Mouse (Mus musculus) lung, postnatal 14 days (tissue): Measurements from ENCODE around the gene Mif.
"Not testable (repeated sequence)": the region's sequence is repeated elsewhere in the genome, so short reads cannot be mapped to it uniquely, and the experiment has no call there.

Experiments used
- DNase-seq: peaks from one replicate; pipeline ENCODE4 v3.0.0; 2021

Mif gene

GRCm38 (mm10) chr10:75872915-75873542 lies 13.0 kb upstream of the Mif start:
- peak; percentile 75 for DNase-seq

DNA sequence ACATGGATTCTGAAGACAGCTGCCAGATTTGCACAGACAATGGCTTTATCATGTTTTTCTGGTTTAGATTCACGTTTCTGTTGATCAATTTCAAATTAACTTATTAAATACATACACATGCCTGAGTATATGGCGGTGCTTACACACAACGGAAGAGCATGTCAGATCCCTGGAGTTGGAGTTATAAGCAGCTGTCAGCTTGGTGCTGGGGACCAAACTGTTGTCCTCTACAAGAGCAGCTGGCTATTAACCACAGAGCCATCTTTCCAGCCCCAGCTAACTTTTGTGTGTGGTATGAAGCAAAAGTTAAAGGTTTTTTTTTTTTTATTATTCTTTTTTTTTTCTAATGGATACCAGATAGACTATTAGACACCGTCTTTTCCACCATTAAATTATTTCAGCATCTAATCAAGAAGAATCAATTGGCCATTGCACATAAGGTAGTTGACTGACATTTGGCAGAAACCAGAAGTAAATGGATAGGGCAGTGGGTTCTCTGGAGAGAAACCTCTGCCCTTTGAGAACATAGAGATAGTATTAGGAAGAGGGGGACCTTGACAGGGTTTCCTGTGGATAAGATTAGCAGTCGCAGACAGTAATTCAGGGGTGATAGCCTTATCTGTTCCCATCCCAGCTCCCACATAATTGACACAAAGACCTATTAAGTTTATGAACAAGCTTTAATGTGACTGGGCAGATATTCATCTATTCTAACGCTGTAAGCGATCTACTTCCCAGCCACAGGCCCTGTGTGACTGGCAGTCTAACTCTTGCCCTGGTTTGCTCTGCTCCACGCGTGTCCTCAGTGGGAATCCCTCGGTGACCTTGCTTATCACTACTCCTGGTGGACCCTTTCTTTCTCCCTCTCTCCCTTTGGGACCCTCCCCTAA lies 12.2 kb upstream of the Mif start:
- no peak for DNase-seq

DNA sequence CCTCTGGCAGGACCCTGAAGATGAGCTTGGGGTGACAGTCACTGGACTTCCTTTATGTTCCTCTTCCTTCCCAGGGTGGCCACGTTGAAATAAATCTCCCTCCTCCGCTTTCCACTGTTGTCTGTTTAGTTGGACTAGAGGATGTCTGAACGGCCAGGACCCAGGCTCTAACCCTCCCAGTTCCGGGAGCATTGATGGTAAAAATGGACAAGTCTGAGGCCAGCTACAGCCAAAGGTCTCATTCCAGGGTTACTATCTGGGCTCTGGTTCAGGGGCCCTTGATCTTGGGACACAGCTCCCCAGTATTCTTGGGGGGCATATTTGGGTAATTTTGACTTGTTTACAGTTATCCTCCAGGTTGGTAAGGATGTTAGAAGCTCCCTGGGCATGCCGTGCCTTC lies 1.5 kb upstream of the Mif start:
- DNase-seq, result no peak

- no peak for DNase-seq
Observed at GRCm38 (mm10) chr10:75860746-75861145, 706 bp upstream of the Mif start.

DNA sequence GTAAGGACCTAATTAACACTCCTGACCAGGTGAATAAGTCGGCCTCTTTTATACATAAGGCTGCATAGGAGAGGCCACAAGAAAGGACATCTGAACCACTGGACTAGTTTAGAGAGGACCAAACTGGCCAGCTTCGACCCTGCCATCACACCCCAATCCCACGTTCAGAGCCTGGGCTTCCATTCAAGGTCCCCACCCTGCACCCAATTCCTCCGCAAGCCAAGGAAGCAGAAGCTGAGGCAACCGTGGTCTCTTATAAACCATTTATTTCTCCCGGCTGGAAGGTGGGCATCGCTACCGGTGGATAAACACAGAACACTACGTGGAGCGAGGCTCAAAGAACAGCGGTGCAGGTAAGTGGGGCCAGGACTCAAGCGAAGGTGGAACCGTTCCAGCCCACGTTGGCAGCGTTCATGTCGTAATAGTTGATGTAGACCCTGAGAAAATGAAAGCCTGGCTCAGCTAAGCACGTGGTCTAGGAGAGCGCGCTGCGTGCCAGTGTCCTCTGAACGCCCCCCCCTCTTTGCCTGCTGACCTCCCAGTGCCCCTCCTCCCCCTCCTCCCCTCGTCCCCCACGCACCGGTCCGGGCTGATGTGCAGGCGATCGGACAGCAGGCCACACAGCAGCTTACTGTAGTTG lies 813 bp downstream of the Mif start:
- DNase-seq, result no peak

DNA sequence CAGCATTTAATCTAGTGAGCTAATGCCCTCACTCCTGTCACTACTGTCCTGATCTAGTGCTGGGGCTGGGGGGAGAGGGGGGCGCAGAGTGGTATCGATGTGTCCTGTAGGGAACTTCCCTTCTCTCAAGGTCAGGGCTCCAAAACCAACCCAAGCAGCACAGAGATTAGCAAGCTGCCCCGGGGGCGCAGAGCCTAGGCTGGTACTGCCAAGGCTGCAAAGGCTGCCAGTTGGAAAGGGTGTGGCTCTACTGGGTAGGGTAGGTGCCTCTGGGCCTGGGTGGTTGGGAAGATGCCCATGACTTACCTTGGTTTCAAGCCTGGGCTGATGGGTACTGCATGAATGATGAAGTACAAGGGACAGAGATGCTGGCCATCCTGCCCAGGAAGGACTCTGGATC lies 2.4 kb downstream of the Mif start:
- no peak for DNase-seq

DNA sequence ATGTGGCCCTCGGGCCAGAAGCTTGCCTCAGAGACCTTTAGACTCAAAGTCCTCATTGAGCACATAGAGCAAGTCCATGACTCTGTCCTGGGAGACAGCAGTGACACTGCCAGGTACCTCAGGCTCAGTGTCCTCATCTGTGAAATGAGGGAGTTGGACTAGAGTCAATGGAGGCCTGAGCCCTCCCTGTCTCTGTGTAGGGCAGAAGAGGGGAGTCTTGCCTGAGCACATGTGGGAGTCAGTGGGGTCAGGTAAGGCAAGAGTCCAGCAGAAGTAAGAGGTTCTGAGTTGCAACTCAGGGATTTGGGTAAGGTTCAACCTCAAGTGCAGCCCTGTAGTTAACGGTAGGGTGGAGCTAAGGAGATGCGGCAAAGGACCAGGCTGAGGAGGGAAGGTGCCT lies 3.1 kb downstream of the Mif start:
- no peak for DNase-seq

DNA sequence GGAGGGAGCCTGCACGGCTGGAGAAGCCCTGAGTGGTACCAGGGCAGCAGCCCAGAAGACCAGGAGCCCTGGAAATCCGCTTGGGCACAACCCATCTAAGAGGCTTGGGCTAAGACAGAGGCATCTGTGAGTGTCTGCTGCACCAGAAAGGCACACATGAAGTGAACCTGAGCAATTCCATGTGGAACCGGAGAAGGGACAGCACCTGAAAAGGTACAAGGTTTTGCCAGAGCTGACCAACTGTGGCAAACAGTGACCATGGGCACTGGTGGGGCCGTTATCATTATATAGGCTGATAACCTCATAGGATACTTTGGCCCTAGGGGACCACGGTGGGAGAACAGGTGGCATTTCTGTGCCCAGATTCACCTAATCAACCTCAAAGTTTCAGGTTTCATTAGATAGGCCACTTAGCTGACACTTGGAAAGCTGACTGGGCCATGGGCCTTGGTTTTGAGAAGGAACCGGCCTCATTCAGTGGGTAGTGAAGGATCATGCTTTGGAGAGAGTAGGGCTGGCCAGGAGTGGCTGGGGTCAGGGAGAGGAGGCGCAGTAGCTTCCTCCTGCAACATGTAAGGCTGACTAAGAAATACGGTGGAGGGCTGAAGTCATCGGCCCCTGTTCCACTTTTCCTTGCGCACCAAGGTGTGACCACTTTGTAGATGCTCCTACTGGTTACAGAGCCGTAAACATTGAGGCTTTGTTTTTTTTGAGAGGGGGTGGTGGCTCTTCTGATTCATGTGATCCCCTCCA lies 3.7 kb downstream of the Mif start:
- DNase-seq, result no peak

- DNase-seq, result no peak
Observed at GRCm38 (mm10) chr10:75855416-75855981, 4.5 kb downstream of the Mif start.

DNA sequence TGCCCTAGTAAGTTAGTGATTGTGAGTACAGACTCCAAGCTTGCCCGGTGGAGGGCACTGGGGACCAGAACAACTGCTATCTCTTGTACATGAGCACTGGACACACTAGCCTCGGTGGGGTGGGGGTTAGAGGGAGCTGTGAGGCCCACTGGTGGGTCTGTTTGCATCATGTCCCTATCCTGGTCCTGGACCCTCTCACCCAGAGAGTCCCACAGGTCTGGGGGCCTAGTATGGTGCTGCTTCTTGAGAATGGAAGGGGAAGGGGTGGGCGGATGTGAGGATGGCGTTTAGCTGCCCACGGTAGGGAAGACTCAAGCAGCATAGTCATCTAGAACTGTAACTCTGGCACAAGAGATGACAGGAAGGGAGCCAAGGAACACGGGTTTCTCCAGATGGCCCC lies 5.2 kb downstream of the Mif start:
- DNase-seq, result no peak

DNA sequence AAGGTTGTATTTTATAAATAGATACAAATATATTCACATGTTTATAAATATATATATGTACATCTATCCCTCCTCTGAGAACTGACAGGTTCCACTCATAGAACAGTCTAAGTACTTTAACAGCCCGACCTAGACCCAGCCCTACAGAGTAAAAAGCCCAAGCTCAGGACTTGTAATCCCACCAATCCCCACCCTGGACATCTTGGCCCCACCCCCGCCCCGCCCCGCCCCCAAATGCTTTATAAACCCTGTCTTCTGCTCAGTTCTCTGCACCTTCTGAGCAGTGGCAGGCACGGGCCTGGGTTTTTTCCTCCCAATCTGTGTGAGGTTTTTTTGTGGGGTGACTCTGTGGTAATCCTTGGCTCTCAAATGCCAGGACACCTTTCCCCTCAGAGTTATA lies 5.9 kb downstream of the Mif start:
- no peak for DNase-seq

DNA sequence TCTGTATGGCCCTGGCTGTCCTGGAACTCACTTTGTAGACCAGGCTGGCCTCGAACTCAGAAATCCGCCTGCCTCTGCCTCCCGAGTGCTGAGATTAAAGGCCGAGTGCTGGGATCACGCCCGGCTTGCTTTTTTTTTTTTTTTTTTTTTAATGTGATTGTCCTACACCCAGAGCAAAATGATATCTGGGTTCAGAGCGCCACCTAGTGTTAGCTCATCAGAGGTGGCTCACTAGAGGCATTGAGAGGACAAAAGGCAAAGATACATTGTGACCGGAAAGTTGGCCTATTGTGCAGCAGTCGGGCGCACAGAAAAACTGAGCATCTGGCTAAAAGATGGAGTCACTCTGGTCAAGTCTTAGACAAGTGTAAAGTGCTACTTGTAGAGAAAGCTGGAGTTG lies 6.6 kb downstream of the Mif start:
- DNase-seq, result peak; percentile 93

- no peak for DNase-seq
Observed at GRCm38 (mm10) chr10:75852539-75853125, 7.4 kb downstream of the Mif start.

GRCm38 (mm10) chr10:75851681-75852080 lies 8.4 kb downstream of the Mif start:
- no peak for DNase-seq

- no peak for DNase-seq
Observed at GRCm38 (mm10) chr10:75851076-75851475, 9.0 kb downstream of the Mif start.

DNA sequence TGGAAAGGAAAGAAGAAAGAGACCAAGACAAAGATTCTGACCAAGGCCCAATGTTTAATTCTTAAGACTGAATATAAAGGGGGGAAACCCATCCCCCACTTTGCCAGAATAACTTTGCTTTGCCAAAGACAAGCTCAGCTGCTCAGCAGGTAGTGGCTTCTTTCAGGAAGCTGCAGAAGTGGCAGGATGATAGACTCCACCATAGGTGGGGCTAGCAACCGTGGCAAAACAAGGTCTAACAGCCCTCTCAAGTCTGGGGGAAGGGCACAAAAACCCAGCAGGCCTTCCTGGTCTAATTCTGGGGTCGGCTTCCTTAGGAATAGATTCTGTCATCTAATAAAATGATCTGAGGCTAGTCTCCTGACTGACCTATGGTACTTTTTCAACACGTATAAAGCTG lies 11.7 kb downstream of the Mif start:
- DNase-seq, result no peak

DNA sequence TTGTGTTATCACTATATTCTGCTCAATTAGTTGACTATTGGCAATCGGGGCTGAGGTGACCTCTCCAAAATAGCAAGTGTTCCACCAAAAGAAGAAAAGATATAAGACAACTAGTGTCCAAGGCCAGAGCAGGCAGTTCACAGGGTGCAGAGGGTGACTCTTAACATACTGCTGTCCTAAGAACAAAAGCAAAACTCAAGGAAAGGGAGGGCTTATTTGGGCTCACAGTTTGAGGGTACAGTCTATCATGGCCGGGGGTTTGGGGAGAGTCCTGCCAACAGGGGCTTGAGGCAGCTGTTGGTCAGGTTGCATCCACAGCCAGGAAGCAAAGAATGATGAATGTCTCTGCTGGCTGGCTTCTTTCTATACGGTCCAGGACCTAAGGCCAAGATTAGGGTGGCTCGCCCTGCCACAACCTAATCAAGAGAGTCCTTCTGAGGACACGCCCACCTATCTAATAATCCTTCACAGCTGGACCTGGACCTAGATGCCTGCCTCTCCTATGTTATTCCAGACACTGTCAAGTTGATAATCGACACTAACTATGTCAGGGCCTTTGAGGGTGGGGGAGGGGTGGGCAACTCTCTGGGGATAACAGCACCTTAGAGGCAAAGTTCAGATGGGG lies 14.6 kb downstream of the Mif start:
- DNase-seq, result no peak

DNA sequence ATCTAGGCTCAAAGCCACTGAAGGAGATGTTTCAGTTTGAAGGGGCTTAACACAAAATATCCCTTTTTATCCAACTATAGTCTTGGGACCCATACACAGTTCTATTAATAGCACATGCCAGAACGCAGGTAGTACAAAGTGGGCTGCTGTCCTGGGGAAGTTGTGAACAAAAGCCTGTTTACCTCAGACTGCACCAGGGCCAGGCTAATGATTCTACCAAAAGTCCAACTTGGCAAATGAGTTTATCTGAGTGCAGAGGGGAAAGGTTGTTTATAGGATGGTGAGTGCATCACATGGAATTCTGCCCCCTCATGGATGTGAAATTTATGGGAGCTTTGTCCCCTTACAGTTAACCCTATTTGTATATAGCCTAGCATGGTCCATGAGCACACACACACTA lies 15.2 kb downstream of the Mif start:
- DNase-seq, result no peak

- not testable (repeated sequence) for DNase-seq
Observed at GRCm38 (mm10) chr10:75843898-75844297, 16.1 kb downstream of the Mif start.

GRCm38 (mm10) chr10:75839092-75839491 lies 20.9 kb downstream of the Mif start:
- DNase-seq, result no peak

DNA sequence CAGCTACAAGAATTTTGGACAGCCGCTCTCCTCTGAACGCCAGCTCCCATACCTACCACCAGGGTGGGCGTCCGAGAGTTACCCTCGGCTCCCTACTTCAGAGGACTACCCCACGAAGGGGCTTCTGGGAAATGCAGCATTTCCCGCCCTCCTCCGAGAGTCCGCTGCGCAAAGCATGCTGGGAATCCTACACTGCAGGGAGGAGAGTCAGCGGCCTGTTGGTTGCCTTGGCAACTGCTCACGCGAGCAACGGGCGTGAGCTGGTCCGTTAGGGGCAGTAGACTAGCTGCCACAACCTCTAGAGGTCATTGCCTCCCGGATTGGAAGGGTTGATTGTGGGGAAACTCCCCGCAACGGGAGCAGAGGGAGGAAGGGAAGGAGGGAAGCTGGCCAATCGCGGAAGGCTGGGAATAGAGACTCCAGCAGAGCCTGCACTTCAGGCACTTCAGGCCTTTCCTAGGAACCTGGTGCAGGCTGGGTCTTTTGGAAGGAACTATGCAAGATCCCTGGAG lies 22.7 kb downstream of the Mif start, which contains the start of gene Gstt2:
TSS of gene Gstt2 (minus strand) at position 177 of the 512 bp plus-strand sequence.
- peak; percentile 90 for DNase-seq
